Mouse (Mus musculus): ENCODE results near the gene Aarsd1.

DNA sequence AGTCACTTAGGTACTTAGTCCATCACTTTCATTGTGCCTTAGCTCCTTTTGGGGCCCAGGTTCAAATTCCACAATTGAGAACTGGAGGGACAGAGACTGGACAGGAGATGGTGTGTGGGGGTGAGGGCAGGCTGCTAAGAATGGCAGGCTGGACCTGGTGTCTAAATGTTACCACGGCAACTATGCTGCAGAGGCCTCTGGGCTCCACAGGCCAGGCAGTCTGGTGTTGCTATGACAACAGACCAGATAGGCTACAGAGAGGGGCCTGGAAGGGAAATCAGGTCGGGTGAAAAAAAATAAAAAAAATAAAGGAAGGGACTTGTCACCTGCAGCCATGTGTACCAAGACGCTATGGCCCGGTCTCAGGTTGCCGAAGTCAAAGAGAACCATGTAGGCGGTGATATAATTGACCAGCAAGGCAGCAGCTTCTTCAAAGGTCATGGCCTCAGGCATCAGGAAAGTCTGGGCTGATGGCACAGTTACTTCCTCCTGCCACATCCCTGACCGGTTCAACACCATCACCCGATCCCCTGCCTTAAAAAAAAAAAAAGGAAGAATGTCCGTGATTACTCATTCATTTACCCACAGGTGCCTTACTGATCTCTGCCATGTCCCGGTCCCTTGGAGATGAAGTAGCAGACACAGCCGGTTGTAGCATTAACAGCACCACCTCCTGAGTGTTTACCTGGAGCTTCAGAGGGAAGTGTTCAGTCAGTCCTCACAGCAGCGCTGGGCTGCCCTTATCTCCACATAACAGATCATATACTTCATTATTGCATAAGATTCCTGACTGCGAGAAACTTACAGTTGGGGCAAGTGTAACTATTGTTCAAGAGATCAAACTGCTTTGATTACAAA lies 45.4 kb upstream of the Aarsd1 start:
- TF ChIP-seq CTCF (IDR thresholded peaks at IDR 0.05; ENCODE audit: control insufficient read depth, insufficient read depth, low read length) = no peak
- no peak for TF ChIP-seq POLR2A (IDR thresholded peaks at IDR 0.05; ENCODE audit: borderline replicate concordance, control insufficient read depth, low read depth, low read length)

All from bone marrow, adult 2 months (tissue).